ENCODE assay signal across 8 mouse cellular contexts in the genomic region with DNA sequence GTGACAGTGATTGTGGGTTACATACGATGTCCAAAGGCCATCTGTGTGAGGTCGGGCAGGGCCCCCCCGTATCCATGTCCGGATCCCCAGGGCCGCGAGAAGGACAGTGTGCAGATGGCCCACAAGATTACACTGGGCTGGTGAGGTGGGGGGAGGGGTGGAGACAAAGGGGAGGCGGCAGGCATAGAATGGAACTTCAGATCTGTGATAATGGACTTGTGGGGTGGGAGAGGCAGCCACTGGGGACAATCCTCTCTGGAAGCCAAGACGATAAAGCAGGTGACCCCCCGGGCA.
A peak's percentile ranks its signal among the peaks of the same experiment; 100 is the strongest.
DNase-seq lines count a peak whose midpoint lies in the region; ATAC-seq lines count a peak whose summit lies in the region.

No protein-coding gene starts in this region.

- H3K4me3 ChIP-seq in limb, embryonic 10.5 days, result peak overlapping the region; percentile 39
- H3K4me3 ChIP-seq in neural tube, embryonic 13.5 days, result no peak overlapping the region

- H3K36me3 ChIP-seq in limb, embryonic 10.5 days, result peaks cover 6% of the 10 kb centered on the region; the same call in 1 of the 2 replicates
- H3K36me3 ChIP-seq in neural tube, embryonic 13.5 days, result no peaks in the 10 kb centered on the region

- DNase-seq in kidney, postnatal 4 days, result peak; percentile 43 to 48
- DNase-seq in kidney, adult 11 months, result no peak
- DNase-seq in embryo, embryonic 9.5 days (ENCODE audit: extremely low spot score), result peak; percentile 77
- peak; percentile 50 for DNase-seq in limb, embryonic 10.5 days (ENCODE audit: low spot score)
- DNase-seq in spleen, adult 12 weeks (ENCODE audit: low spot score), result no peak
- no peak for DNase-seq in kidney, adult 18-20 months

- peak overlapping the region; percentile 63 for H3K9ac ChIP-seq in neural tube, embryonic 13.5 days

- H3K9me3 ChIP-seq in limb, embryonic 10.5 days (replicated peaks), result no peaks in the 10 kb centered on the region
- no peaks in the 10 kb centered on the region for H3K9me3 ChIP-seq in neural tube, embryonic 13.5 days

- peaks cover 86% of the 10 kb centered on the region for H3K4me1 ChIP-seq in limb, embryonic 10.5 days
- H3K4me1 ChIP-seq in neural tube, embryonic 13.5 days (replicated peaks), result peaks cover 64% of the 10 kb centered on the region

- 0 out of 2 replicates have a peak, but pooled peaks cover 4% of the 10 kb centered on the region for H3K27me3 ChIP-seq in limb, embryonic 10.5 days (ENCODE audit: low read depth, poor library complexity, severe bottlenecking)
- no peaks in the 10 kb centered on the region for H3K27me3 ChIP-seq in neural tube, embryonic 13.5 days

- peak overlapping the region; percentile 33 for H3K4me2 ChIP-seq in neural tube, embryonic 13.5 days

- peak; percentile 37; the same call in 1 of the 2 replicates for ATAC-seq in neural tube, embryonic 13.5 days (ENCODE audit: low read depth)
- ATAC-seq in monocyte, adult 5-6 weeks (replicated peaks; ENCODE audit: insufficient number of reproducible peaks, low FRiP score, low TSS enrichment, poor library complexity, severe bottlenecking), result no peak

- under 1% methylated on average over 9 of the region's 9 CpGs for WGBS in limb, embryonic 10.5 days
- 2% methylated on average over 9 of the region's 9 CpGs for WGBS in neural tube, embryonic 13.5 days

- peak overlapping the region; percentile 83 for H3K27ac ChIP-seq in limb, embryonic 10.5 days
- peak overlapping the region; percentile 95 for H3K27ac ChIP-seq in neural tube, embryonic 13.5 days (replicated peaks)

Comparison
In these comparisons a context has a peak if more than half of its experiments do, and no peak if none do; other contexts are left out.
1. DNase-seq: peak in kidney, postnatal 4 days (2 of 2), embryo, embryonic 9.5 days (single experiment) and limb, embryonic 10.5 days (single experiment); none in kidney, adult 11 months (single experiment), spleen, adult 12 weeks (single experiment) and kidney, adult 18-20 months (single experiment).